Mouse (Mus musculus): ENCODE measurements around the gene Tmem11.

Gene Tmem11

DNA sequence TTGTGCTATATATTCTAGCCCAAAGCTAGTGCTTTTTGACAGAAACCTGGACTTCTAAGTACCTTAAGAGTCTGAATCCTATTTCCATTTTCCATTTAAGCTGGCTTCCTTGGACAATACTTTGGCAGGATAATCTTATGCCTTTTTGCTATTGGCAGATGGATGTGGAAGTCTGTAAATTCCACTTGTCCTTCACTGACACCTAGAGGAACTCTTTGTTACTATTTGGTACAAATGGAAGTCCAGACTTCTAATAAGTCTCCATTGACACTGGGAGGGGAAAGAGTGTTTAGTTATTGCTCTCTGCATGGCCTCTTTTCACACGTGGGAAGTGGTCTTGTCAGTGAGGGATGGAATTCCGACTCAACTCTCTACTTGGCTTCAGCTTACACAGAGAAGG lies 50.2 kb downstream of the Tmem11 start:
- CTCF ChIA-PET, result no interaction called here

DNA sequence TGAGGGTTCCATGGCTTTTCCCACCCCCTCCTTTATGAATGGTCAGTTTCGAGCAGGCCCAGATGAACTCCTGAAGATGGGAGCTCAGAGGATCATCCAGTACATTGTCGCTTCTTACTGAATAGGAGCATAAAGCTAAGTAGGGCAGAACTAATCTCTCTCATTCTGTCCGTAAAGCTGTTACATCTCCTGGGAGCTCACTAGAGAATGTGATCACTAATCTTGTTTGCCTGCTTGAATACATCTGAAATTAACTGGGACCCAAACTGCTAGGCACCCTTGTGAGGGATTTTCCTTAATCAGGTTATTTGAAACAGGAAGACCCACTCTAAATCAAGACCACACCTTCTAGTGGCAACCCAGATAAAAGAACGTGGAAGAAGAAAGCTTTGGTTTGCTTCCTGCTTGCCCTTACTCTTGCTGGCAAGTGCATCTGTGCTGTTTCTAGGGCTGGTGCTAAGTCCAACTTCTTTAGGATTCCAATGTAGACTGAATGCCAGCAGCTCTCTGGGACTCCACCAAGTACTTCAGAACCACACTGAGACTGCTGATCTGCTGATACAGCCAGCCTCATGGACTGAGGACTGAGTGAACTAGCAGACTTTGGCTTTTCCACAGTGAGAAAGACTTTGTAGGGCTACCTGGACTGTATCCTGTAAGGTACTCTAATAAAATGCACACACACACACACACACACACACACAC lies 51.7 kb downstream of the Tmem11 start:
- CTCF ChIA-PET, result no interaction called here

DNA sequence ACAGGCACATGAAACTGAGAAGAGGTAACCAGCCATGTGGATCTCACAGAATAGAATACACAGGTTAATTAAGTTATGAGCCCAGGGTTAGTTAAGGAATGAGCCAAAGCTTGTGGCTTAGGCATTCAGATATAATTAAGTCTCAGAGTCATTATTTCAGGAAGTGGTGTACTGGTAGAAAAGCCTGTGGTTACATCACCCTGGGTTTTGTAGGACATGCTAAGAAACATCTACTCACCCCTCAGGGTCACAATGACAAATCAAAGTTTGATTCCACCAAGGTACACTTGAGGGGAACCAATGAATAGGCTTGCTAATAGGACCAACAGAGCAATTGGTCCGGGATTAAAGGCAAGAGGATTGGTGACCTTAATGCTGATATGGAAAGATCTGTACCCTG lies 52.4 kb downstream of the Tmem11 start:
- CTCF ChIA-PET, result no interaction called here

DNA sequence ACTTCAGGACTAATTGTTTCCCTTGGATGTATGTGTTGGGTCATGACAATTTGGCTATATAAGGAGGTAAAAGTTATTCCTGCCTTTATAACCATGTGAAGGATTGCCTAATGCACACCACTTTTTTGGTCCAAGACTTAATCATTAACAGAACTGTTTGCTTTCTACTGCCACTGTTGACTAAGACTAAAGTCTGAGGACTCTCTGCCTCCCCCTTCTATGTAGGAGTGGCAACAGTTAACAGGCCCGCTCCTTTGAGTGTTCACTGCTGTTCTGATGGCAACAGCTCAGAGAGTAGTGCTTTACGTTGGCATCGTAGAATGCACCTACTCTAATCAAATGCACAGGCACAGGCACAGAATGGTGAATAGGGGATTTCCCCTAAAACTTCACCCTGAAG lies 53.9 kb downstream of the Tmem11 start:
- CTCF ChIA-PET, result no interaction called here

DNA sequence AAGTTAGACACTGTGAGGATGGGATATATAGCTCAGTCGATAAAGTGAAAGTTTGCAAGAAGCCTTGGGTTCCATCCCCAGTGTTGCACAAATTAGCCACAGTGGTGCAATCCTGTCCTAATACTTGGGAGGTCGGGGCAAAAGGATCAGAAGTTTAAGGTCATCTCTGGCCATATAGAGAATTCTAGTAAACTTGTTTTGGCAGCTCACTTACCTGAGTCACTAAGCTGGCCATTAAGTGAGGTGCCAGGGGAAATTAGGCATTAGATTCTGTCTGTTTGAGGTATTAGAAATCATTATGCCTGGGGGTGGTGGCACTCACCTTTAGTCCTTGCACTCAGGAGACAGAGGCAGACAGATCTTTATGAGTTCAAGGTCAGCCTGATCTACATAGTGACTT lies 55.3 kb downstream of the Tmem11 start:
- CTCF ChIA-PET, result no interaction called here

DNA sequence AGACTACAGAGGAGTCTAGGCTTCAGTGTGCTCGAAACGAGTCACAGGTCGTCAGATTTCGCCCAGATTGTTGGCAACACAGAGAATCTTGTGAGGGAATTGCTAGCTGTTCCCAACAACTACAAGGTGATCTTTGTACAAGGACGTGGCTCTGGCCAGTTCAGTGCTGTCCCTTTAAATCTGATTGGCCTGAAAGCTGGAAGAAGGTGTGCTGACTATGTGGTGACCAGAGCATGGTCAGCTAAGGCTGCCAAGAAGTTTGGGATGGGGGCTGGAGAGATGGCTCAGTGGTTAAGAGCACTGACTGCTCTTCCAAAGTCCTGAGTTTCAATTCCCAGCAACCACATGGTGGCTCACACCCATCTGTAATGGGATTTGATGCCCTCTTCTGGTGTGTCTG lies 62.7 kb downstream of the Tmem11 start:
- CTCF ChIA-PET, result no interaction called here
